Mouse (Mus musculus) inflammation-experienced regulatory T-cells, adult 6 months (primary cell): ENCODE data around the gene Gm8857. TPM values are rescaled to one million over a fixed set of nuclear protein-coding genes. Genes with fewer than 3 reads are reported as not detected.
"Not testable (repeated sequence)": the region's sequence is repeated elsewhere in the genome, so short reads cannot be mapped to it uniquely, and the experiment has no call there.

Source experiments
- ATAC-seq: one replicate; pipeline ENCODE4 v1.8.0; 2017
- polyA plus RNA-seq, 3 experiments: library from polyadenylated mRNA; unstranded; fragments of 100-300 nt; shearing (Covaris generic); gene quantifications; one replicate each; pipeline ENCODE4 v1.2.1; 2017

Gene Gm8857
- polyA plus RNA-seq = under 1 TPM in 1 of 3 experiments, not detected in 2; 0.75 TPM

DNA sequence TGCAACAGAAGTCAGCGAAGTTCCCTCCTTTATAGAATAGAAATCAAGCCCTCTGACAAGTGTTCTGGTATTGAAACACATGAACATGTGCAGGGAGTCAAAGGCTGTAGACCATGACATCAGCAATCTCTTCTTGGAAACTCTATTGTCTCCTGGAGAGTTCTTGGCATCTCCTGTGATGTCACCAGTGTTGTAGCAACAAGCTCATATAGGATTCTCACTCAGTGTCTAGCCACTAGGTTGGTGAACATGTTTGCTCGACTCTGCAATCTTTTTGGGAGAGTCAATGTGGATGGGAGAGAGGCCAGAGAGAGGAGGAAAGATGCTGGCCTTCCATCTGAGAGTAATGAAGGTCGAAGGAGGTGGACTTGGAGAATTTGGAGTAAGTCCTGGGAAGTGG, at the start of gene Gm8857, which contains the start of gene Gm8871:
TSS of gene Gm8857 (plus strand) at position 303 of the 400 bp plus-strand sequence.
TSS of gene Gm8871 (plus strand) at position 301 of the 400 bp plus-strand sequence.
- ATAC-seq = not testable (repeated sequence)

GRCm38 (mm10) chr5:10953512-10953911, 5.9 kb downstream of the Gm8857 start:
- ATAC-seq = not testable (repeated sequence)

DNA sequence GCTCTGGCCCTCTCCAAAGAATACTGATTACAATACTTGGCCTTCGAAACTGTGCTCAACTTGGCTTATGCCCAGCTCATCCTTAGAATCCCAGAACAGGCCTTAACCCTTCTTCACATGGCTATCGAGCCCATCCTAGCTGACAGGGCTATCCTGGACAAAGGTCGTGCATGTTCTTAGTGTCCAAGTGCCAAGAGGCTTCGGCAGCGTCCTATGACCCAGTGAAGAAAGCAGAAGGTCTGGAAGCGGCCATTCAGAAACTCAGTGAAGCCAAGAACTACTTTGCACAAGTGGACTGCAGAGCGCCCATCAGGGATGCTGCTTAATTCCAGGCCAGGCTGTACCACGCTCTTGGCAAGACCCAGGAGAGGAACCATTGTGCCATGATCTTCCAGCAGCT, 10.4 kb downstream of the Gm8857 start:
- not testable (repeated sequence) for ATAC-seq

Other genes with a start within 250 kb of the Gm8857 start
- gene Gm8871, start within 50 bp of the Gm8857 start, polyA plus RNA-seq = not detected
- gene Gm8879, start 179.8 kb downstream of the Gm8857 start, polyA plus RNA-seq = under 1 TPM in 1 of 3 experiments, not detected in 2; 0.63 TPM
- not detected for gene Gm5861, start 235.3 kb downstream of the Gm8857 start, polyA plus RNA-seq